ENCODE assay signal across 8 mouse cellular contexts in the genomic region with DNA sequence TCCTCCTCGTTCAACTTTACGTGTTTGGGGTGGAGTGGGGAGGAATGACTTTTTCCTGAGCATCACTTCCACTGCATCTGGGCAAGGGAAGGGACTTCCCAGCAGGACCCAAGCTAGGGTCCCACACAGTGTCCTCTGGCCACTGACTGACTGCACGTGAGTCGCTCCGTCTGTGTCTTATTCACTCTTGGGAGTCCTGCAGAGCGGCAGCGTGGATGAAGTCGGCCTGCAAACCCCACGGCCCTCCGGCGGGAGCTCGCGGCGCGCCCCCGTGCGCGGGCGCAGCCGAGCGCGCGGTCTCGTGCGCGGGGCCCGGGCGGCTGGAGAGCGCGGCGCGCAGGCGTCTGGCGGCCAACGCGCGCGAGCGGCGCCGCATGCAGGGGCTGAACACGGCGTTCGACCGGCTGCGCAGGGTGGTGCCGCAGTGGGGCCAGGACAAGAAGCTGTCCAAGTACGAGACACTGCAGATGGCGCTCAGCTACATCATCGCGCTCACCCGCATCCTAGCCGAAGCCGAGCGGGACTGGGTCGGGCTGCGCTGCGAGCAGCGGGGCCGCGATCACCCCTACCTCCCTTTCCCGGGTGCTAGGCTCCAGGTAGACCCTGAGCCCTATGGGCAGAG. TPM values are rescaled to one million over a fixed set of nuclear protein-coding genes. Genes with fewer than 3 reads are reported as not detected.
A peak's percentile ranks its signal among the peaks of the same experiment; 100 is the strongest.
DNase-seq lines count a peak whose midpoint lies in the region; ATAC-seq and TF ChIP-seq lines count a peak whose summit lies in the region.

No protein-coding gene starts in this region.

- under 1% methylated on average over 61 of the region's 62 CpGs for WGBS in embryonic facial prominence, embryonic 11.5 days
- under 1% methylated on average over 62 of the region's 62 CpGs for WGBS in heart, embryonic 15.5 days
- under 1% methylated on average over 62 of the region's 62 CpGs for WGBS in liver, embryonic 16.5 days (ENCODE audit: insufficient replicate concordance)

- H3K9ac ChIP-seq in embryonic facial prominence, embryonic 11.5 days (replicated peaks; ENCODE audit: low read length), result peak overlapping the region; percentile 69
- peak overlapping the region; percentile 54 for H3K9ac ChIP-seq in heart, embryonic 15.5 days
- H3K9ac ChIP-seq in liver, embryonic 16.5 days (ENCODE audit: low read depth, low read length), result no peak overlapping the region

- DNase-seq in adrenal gland, adult 2 months, result peak; percentile 72
- peak; percentile 74 for DNase-seq in embryonic facial prominence, embryonic 11.5 days (ENCODE audit: low spot score)
- peak; percentile 58 to 72 for DNase-seq in layer of hippocampus, adult 2 months (ENCODE audit: low spot score in 2 of 2)
- peak; percentile 48 for DNase-seq in retina, postnatal 7 days (ENCODE audit: low read depth, low spot score)

- H3K27me3 ChIP-seq in E14TG2a.4 (ENCODE audit: insufficient read depth, low read length), result peaks cover 45% of the 10 kb centered on the region
- H3K27me3 ChIP-seq in embryonic facial prominence, embryonic 11.5 days (ENCODE audit: control insufficient read depth, insufficient read depth, low read length), result peaks cover 9% of the 10 kb centered on the region
- peaks cover 47% of the 10 kb centered on the region for H3K27me3 ChIP-seq in heart, embryonic 15.5 days
- peaks cover 33% of the 10 kb centered on the region for H3K27me3 ChIP-seq in liver, embryonic 16.5 days (ENCODE audit: control insufficient read depth, insufficient read depth, low read depth, low read length)

- H3K27ac ChIP-seq in embryonic facial prominence, embryonic 11.5 days (replicated peaks; ENCODE audit: low read depth, low read length), result no peak overlapping the region
- H3K27ac ChIP-seq in heart, embryonic 15.5 days, result no peak overlapping the region
- H3K27ac ChIP-seq in layer of hippocampus, adult 2 months, result peak overlapping the region; percentile 88
- no peak overlapping the region for H3K27ac ChIP-seq in liver, embryonic 16.5 days (ENCODE audit: low read length)

- peaks cover 6% of the 10 kb centered on the region for H3K4me1 ChIP-seq in E14TG2a.4 (replicated peaks; ENCODE audit: low read depth, low read length)
- H3K4me1 ChIP-seq in embryonic facial prominence, embryonic 11.5 days (ENCODE audit: control insufficient read depth, insufficient read depth, low read length), result peaks cover 4% of the 10 kb centered on the region; the same call in 1 of the 2 replicates
- peaks cover 10% of the 10 kb centered on the region; the same call in 1 of the 2 replicates for H3K4me1 ChIP-seq in heart, embryonic 15.5 days (replicated peaks)
- no peaks in the 10 kb centered on the region; the same call in 1 of the 2 replicates for H3K4me1 ChIP-seq in liver, embryonic 16.5 days (ENCODE audit: control insufficient read depth, low read depth, low read length)

- H3K4me2 ChIP-seq in embryonic facial prominence, embryonic 11.5 days (ENCODE audit: low read depth, low read length), result peak overlapping the region; percentile 93
- H3K4me2 ChIP-seq in heart, embryonic 15.5 days, result peak overlapping the region; percentile 96
- H3K4me2 ChIP-seq in liver, embryonic 16.5 days (ENCODE audit: low read depth, low read length), result peak overlapping the region; percentile 54

- peaks cover 33% of the 10 kb centered on the region for H3K9me3 ChIP-seq in E14TG2a.4 (ENCODE audit: low read length)
- H3K9me3 ChIP-seq in embryonic facial prominence, embryonic 11.5 days (replicated peaks; ENCODE audit: control insufficient read depth, low read length), result no peaks in the 10 kb centered on the region
- no peaks in the 10 kb centered on the region for H3K9me3 ChIP-seq in heart, embryonic 15.5 days (replicated peaks)
- H3K9me3 ChIP-seq in liver, embryonic 16.5 days (replicated peaks; ENCODE audit: control insufficient read depth, low read length), result no peaks in the 10 kb centered on the region

- TF ChIP-seq CTCF in E14TG2a.4 (conservative IDR thresholded peaks at IDR 0.05; ENCODE audit: low read length), result no peak
- no peak for TF ChIP-seq CTCF in layer of hippocampus, adult 2 months (conservative IDR thresholded peaks at IDR 0.05)

- ATAC-seq in embryonic facial prominence, embryonic 11.5 days (replicated peaks; ENCODE audit: insufficient number of reproducible peaks, low FRiP score, low TSS enrichment, low read depth), result peak; percentile 84
- ATAC-seq in heart, embryonic 15.5 days (replicated peaks; ENCODE audit: insufficient number of reproducible peaks, insufficient read depth, low FRiP score, low read depth), result peak; percentile 64
- ATAC-seq in liver, embryonic 16.5 days (ENCODE audit: low read depth), result peak; percentile 24; the same call in 1 of the 2 replicates
- ATAC-seq in erythroid progenitor cell, adult 5-6 weeks (replicated peaks; ENCODE audit: low FRiP score, poor library complexity, severe bottlenecking), result no peak

- H3K36me3 ChIP-seq in E14TG2a.4 (ENCODE audit: insufficient read depth, low read length), result no peaks in the 10 kb centered on the region
- H3K36me3 ChIP-seq in embryonic facial prominence, embryonic 11.5 days (replicated peaks; ENCODE audit: control insufficient read depth, insufficient read depth, low read depth, low read length), result no peaks in the 10 kb centered on the region
- no peaks in the 10 kb centered on the region for H3K36me3 ChIP-seq in heart, embryonic 15.5 days
- no peaks in the 10 kb centered on the region for H3K36me3 ChIP-seq in liver, embryonic 16.5 days (ENCODE audit: control insufficient read depth, insufficient read depth)

- H3K4me3 ChIP-seq in E14TG2a.4 (replicated peaks; ENCODE audit: low read length), result peak overlapping the region; percentile 82
- peak overlapping the region; percentile 55 for H3K4me3 ChIP-seq in embryonic facial prominence, embryonic 11.5 days (ENCODE audit: low read depth, low read length)
- H3K4me3 ChIP-seq in heart, embryonic 15.5 days, result peak overlapping the region; percentile 57
- peak overlapping the region; percentile 65 for H3K4me3 ChIP-seq in layer of hippocampus, adult 2 months
- H3K4me3 ChIP-seq in liver, embryonic 16.5 days (ENCODE audit: low read depth, low read length), result peak overlapping the region; percentile 47

RNA-seq across cellular contexts. Expression of a gene that starts 0.6 kb away (rescaled TPM):
- total RNA-seq in adrenal gland, adult 2 months (2021), result not detected
- polyA plus RNA-seq in adrenal gland, adult 2 months (2012; rRNA removed), result 0.10 TPM in 1 of 2 replicates, not detected in the other
- 1.3 and 3.8 TPM in 2 replicates for polyA plus RNA-seq in embryonic facial prominence, embryonic 11.5 days (2014; fragmentation: Nextera tagmentation; extraction: Ambion mirVana)
- polyA plus RNA-seq in heart, embryonic 15.5 days (2015; fragmentation: Nextera tagmentation; extraction: Ambion mirVana), result not detected in 2 replicates
- 1 to 10 TPM; 1.7 to 2.0 TPM for total RNA-seq in layer of hippocampus, adult 2 months (2021)
- polyA plus RNA-seq in liver, embryonic 16.5 days (2015; fragmentation: Nextera tagmentation; extraction: Ambion mirVana), result not detected in 2 replicates
- total RNA-seq in erythroid progenitor cell, adult 5-6 weeks (2015; ENCODE audit: low replicate concordance), result not detected in 2 replicates
- not detected in 2 replicates for total RNA-seq in erythroid progenitor cell, adult 5-6 weeks (2017; ENCODE audit: low replicate concordance)

RNA-seq across cellular contexts. Expression of a gene that starts 40.1 kb away (rescaled TPM):
- total RNA-seq in adrenal gland, adult 2 months (2021), result 1 to 10 TPM; 2.0 to 3.0 TPM
- 0.40 and 0.90 TPM in 2 replicates for polyA plus RNA-seq in adrenal gland, adult 2 months (2012; rRNA removed)
- 0.74 and 0.98 TPM in 2 replicates for polyA plus RNA-seq in embryonic facial prominence, embryonic 11.5 days (2014; fragmentation: Nextera tagmentation; extraction: Ambion mirVana)
- 0.64 and 0.67 TPM in 2 replicates for polyA plus RNA-seq in heart, embryonic 15.5 days (2015; fragmentation: Nextera tagmentation; extraction: Ambion mirVana)
- under 1 TPM; 0.15 to 0.82 TPM for total RNA-seq in layer of hippocampus, adult 2 months (2021)
- polyA plus RNA-seq in liver, embryonic 16.5 days (2015; fragmentation: Nextera tagmentation; extraction: Ambion mirVana), result 36.6 and 48.3 TPM in 2 replicates
- total RNA-seq in erythroid progenitor cell, adult 5-6 weeks (2015; ENCODE audit: low replicate concordance), result not detected in 2 replicates
- 0.13 TPM in 1 of 2 replicates, not detected in the other for total RNA-seq in erythroid progenitor cell, adult 5-6 weeks (2017; ENCODE audit: low replicate concordance)

Comparison
In these comparisons a context has a peak if more than half of its experiments do, and no peak if none do; other contexts are left out.
1. RNA of a gene that starts 40.1 kb away (polyA plus RNA-seq): 36.6 to 48.3 TPM in liver, embryonic 16.5 days; 0.74 to 0.98 TPM in embryonic facial prominence, embryonic 11.5 days, 0.64 to 0.67 TPM in heart, embryonic 15.5 days and 0.40 to 0.90 TPM in adrenal gland, adult 2 months; every median in the first group is over 10 times any median in the second.
2. Peak in every context shown above with its lines, with median percentiles within 50 percentile points of each other: H3K4me3 ChIP-seq, DNase-seq and H3K4me2 ChIP-seq.